Mouse (Mus musculus) gastrocnemius, adult 8-10 months (tissue): Measurements from ENCODE around the gene Zfp780b. TPM values are rescaled to one million over a fixed set of nuclear protein-coding genes. Genes with fewer than 3 reads are reported as not detected.
"Not testable (repeated sequence)": the region's sequence is repeated elsewhere in the genome, so short reads cannot be mapped to it uniquely, and the experiment has no call there.

Experiments used
- DNase-seq, 2 experiments: peaks; one replicate each; pipeline ENCODE4 v3.0.0; 2022; ENCODE audit warnings: low spot score in 2 of 2
- total RNA-seq, 4 experiments: library from RNA; stranded (reverse); gene quantifications; 2 replicates each; pipeline ENCODE4 v1.2.4; 2022

Gene Zfp780b
- 10 to 100 TPM in 1 of 4 experiments, 1 to 10 TPM in 3; 7.0 to 10.9 (median 8.2) TPM for total RNA-seq

DNA sequence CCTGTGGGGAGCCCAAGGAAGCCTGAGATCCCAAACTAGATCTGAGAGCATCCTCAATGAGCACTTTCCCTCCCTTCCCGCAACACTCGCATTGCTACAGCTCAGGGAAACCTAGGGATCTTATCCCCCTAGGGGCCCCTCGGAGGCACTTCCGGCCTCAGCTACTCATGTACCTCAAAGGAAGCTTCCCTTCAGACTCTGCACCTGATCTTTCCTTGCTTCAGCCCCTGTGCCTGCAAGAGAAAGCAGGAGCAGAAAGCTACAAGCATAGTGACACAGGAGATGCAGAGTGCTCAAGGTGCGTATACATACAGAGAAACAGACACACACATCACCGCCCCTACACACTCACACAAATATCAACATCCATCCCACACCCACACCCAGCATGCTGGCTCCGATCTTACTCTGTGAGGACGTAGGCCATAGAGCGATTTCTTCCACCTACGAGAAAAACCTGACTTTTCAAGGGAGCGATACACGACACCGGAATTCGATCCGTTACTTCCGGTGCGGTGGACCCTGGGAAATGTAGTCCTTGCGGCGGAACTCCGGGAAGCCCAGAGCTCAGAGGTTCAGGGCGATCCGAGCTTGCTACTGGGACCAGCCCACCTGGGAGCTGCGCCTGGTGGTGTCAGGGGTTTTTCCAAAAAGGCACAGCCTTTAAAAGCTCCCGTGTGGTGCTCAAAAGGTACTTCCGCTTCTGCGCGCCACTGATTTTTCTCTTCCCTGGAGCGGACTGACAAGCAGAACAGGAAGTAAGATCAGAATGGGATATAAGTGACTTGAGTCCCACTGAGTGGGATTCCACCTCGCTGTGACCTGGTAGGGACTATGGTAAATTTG, at the start of gene Zfp780b:
Gene Zfp780b (minus strand): TSS at position 489 of the 846 bp plus-strand sequence.
- peak; percentile 14 to 31 for DNase-seq

DNA sequence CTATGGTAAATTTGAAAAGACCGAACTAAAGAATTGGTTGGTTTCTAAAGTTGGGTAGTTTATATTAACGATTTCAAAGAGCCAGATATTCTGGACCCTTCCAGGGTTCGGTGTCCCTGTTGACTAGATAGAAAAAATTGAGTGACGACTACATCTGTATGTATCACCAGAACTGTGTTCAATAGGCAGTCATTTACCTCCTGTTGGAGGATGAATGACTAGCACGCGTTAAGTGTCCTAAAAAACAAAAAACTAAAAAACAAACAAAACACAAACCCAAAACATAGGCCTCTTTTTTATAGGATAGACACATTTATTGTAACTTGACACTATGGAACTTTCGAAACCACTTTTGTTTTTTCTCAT, 35.5 kb upstream of the Zfp780b start:
- DNase-seq: no peak

DNA sequence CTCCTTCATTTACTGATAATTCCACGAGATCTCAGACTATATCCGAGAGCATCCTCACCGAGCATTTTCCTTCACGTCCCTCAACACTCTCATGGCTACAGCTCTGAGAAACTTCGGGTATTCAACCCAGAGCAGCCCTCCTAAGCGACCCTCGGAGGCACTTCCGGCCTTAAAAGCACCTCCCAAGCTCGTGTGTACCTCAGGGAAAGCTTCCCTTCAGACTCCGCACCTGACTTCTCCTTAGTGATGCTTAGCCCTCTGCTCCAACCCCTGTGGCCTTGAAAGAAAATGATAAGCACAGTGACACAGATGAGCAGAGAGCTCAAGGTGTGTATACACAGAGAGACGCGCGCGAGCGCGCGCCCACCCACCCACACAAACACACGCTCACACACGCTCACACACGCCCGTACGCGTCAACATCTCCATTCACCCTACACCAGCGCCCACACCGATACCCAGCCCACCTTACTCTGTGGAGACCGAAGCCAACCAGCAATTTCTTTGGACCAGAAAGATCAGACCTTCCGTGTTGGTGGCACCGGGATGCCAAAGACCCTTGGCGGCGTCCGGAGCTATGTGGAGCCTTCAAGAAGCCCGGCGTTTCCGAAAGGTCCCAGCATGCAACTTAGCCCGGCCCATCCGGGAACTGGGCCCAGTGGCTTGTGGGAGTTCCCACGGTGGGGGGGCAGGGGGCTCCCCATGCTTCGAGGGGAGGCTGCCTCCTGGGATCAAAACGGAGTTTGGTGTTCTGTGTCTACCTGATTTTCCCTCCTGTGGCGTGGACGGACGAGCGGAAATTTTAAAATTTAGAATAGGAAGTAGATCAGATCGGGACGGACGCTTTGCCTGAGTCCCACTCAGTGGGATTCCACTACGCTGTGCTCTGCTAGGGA, 34.8 kb upstream of the Zfp780b start, which contains the start of gene Zfp850:
Gene Zfp850 (minus strand): TSS at position 567 of the 896 bp plus-strand sequence.
- DNase-seq: peak; percentile 29 to 44

DNA sequence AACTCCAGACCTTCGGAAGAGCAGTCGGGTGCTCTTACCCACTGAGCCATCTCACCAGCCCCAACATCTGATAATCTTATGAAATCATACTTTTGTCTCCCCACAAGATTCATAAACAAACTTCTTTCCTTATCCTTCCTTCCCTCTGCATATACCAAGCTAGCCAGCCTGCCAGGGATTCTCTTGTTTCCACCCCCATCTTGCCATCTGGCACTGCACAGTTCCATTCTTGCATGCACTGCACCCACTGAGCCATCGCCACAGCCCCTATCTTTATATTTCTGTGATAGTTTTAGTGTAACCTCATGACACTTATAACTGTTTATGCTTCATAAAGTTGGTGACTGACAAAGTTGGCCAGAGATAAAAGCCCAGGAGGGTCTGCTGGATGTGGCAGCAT, 31.3 kb upstream of the Zfp780b start:
- DNase-seq: no peak

DNA sequence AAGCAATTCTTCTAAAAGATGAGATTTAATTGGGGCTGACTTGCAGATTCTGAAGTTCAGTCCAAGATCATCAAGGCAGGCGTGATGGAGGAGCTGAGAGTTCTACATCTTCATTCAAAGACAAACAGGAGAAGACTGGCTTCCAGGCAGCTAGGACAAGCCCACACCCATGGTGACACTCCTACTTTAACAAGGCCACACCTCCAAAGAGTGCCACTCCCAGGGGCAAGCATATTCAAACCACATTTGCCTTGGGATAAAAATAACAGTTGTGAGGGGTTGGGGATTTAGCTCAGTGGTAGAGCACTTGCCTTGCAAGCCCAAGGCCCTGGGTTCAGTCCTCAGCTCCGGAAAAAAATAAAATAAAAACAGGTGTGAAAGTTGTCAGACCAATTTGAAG, 3.2 kb upstream of the Zfp780b start:
- no peak for DNase-seq

DNA sequence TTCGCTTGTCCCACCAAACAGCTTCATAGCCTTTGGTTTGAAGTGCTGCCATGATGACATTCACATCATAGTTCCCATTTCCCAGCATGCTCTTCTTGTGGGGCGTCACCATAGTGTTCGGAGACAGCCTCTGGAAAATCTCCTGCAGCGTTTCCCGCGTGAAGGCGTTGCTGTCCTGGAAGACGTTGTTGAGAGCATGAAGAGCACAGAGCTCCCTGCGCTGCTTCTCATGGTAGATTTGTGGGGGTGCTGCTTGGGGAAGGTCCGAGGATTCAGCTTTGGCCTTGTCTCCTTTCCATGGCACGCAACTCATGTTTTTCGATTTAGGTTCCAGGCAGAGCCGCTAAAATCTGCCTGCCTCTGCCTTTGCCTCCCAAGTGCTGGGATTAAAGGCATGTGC, 29.5 kb downstream of the Zfp780b start:
- not testable (repeated sequence) for DNase-seq

DNA sequence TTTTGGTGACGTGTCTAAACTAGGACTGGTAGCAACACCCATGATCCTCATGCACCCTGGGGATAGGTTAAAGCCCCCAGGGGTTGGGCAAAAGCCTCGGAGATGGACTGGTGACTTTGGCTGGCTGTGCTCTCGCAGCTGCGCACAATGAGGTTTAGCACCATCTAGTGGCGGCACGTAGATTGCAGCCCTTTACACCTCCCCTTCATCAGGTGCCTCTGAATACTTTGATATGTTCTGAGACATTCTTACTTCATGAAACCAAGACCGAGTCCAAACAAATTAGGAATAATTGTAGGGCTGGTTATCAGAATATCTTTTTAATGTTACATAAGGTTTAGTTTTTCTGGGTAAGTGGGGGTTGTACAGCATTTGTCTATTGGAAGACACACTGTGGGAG, 37.1 kb downstream of the Zfp780b start:
- not testable (repeated sequence) for DNase-seq

DNA sequence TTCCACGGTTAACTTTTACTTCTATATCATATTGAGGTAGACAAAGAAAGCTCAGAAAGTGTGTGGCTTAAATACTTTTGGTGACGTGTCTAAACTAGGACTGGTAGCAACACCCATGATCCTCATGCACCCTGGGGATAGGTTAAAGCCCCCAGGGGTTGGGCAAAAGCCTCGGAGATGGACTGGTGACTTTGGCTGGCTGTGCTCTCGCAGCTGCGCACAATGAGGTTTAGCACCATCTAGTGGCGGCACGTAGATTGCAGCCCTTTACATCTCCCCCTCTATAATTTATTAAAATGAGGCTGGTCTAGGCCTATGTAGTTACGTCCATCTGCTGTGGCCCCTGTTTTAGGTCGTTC, 45.2 kb downstream of the Zfp780b start:
- not testable (repeated sequence) for DNase-seq

DNA sequence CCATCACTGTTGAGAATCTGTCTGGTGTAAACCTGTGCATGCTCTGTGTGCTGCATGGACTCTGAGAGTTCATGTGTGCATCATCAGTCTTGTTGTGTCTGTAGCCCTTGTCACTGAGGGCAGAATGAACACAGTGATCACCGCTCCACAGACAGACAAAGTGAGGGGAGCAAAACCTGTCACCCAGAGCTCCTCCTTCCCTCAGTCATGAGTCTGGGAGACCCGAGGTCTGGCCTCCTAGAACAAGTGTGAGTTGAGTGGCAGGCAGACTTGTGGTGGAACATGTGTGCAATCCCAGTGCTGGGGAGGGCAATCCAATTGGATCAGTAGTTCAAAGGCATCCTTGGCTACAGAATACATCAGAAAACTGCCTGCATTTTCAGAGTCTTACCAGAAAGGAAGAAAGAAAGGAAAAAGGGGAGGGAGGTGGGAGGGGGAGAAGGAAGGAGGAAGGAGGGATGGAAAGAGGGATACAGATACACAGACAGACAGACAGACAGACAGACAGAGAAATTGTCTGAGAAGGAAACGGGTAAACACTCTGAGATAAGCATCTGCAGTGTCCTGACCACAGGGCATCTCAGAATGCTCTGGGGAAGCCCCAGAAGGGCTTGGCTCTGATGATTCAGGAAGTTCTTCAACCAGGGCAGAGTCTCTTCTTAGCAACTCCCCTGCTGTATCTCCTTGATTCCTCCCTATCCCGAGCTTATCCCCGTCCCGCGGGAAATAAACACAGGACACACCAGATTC, 45.7 kb downstream of the Zfp780b start:
- DNase-seq: no peak

DNA sequence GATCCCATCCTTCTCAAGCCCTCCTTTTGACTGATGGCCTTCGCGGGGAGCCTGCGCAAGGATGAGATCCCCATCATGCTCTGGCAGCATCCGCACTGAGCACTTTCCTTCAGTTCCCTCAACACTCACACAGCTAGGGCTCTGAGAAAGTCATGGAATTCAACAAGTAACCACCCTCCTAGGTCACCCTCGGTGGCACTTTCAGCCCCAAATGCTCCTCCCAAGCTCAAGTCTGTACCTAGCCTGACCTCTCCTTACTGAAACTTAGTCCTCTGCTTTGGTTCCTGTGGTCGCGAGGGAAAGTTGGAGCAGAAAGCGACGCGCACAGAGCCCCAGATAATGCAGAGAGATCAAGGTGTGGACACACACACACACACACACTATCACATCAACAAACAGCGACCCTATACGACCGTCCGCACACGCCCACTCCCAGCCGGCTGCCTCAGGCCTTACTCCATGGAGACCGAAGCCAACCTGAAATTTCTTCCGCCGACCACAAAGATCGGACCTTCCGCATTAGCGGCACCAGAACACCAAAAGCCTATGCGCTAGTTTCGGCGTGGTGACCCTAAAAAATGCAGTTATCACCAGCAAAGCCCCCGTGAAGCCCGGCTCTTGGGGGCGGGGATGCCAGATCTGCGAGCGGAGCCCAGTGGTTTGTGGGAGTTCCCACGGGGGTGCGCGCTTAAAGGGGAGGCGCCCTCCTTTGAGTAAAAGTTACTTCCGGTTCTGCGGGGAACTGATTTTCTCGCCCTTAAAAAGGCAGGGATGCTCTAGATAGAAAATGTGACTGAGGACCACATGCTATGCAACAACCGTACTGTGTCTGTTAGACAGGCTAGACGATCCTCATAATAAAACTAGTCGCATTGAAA, 49.9 kb downstream of the Zfp780b start, which contains the start of gene Zfp974:
Gene Zfp974 (minus strand): TSS at position 643 of the 878 bp plus-strand sequence.
- DNase-seq: peak; percentile 9 to 10

DNA sequence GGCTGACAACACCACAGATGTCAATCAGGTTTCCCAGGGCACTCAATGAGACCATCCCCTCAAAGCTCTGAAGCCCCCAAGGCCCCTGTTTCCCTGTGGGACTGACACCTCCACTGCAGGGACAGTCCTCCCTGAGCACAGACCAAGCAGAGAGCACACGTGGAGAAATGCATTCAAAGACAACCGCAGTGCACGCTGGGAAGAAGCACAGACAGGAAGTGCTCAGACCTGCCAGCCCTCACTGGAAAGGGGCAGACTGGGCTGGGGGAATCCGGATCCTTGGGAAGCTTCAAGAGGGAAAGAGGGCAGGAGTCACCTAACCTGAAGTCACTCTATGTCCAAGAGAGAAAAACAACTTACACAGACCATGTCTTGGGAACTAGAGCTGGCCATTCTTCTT, 51.9 kb downstream of the Zfp780b start:
- DNase-seq: not testable (repeated sequence)

DNA sequence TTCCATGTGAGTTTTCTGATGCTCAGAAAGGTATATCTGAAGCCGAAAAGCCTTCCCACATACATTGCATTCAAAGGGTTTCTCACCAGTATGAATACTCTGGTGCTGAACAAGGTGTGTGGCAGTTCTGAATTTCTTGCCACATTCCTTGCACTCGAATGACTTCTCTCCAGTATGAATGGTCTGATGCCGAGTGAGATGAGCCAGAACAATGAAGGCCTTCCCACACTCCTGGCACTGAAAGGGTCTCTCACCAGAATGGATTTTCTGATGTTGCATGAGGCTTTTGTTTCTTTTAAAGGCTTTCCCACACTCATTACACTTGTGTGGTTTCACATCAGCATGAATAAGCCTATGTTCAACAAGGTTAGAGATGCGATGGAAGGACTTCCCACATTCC, 68.0 kb downstream of the Zfp780b start:
- not testable (repeated sequence) for DNase-seq

Other genes with a start within 250 kb of the Zfp780b start
- 1 to 10 TPM; 5.8 to 9.5 (median 6.8) TPM for gene Zfp60, start 247.8 kb downstream of the Zfp780b start, total RNA-seq
- 1 to 10 TPM; 4.0 to 5.3 (median 4.4) TPM for gene Zfp626, start 172.0 kb downstream of the Zfp780b start, total RNA-seq
- gene Zfp59, start 140.6 kb downstream of the Zfp780b start, total RNA-seq: 1 to 10 TPM; 2.3 to 2.7 (median 2.6) TPM
- gene Zfp607a, start 121.6 kb downstream of the Zfp780b start, total RNA-seq: 1 to 10 TPM; 1.7 to 2.9 (median 1.9) TPM
- gene Zfp974, start 49.7 kb downstream of the Zfp780b start, total RNA-seq: 1 to 10 TPM; 2.3 to 5.6 (median 3.8) TPM
- gene Zfp850, start 34.9 kb upstream of the Zfp780b start, total RNA-seq: under 1 TPM; 0.15 to 0.65 (median 0.29) TPM
- gene Psmc4, start 70.9 kb upstream of the Zfp780b start, total RNA-seq: 10 to 100 TPM; 96.1 to 99.7 (median 97.2) TPM
- under 1 TPM in 1 of 4 experiments, not detected in 3; 0.08 TPM for gene Fcgbp, start 92.1 kb upstream of the Zfp780b start, total RNA-seq
- not detected for gene 9530053A07Rik, start 150.3 kb upstream of the Zfp780b start, total RNA-seq
- 10 to 100 TPM; 16.8 to 25.3 (median 18.6) TPM for gene Fbl, start 190.5 kb upstream of the Zfp780b start, total RNA-seq
- gene Dyrk1b, start 200.3 kb upstream of the Zfp780b start, total RNA-seq: 10 to 100 TPM; 58.2 to 74.5 (median 66.1) TPM